Mouse (Mus musculus) spleen, adult 2 months (tissue): Measurements from ENCODE around the gene AI593442. TPM values are rescaled to one million over a fixed set of nuclear protein-coding genes. Genes with fewer than 3 reads are reported as not detected.

Source experiments
- DNase-seq, 2 experiments: peaks; one replicate each; pipeline versions ENCODE4 v3.0.0 to v3.0.0-alpha.2; 2012 to 2021; ENCODE audit warnings: low spot score in 2 of 2, low read depth in 1 of 2
- H3K27ac ChIP-seq: fragments of 200-500 bp; 2 replicates; pipeline ENCODE4 v1.5.1; 2012; ENCODE audit warnings: low read length, inconsistent platforms; ENCODE audit not compliant: insufficient read depth
- H3K27me3 ChIP-seq: fragments of 200-500 bp; 2 replicates; pipeline ENCODE4 v1.6.1; 2012; ENCODE audit warnings: mild to moderate bottlenecking, moderate library complexity, low read length, inconsistent platforms; ENCODE audit not compliant: control insufficient read depth, insufficient read depth
- H3K36me3 ChIP-seq: fragments of 200-500 bp; 2 replicates; pipeline ENCODE4 v1.6.1; 2012; ENCODE audit warnings: mild to moderate bottlenecking, low read length, inconsistent platforms; ENCODE audit not compliant: control insufficient read depth, insufficient read depth
- H3K4me1 ChIP-seq: fragments of 200-500 bp; 2 replicates; pipeline ENCODE4 v1.6.1; 2011; ENCODE audit warnings: inconsistent platforms; ENCODE audit not compliant: control insufficient read depth, insufficient read depth, insufficient read length
- H3K4me3 ChIP-seq: fragments of 200-500 bp; 2 replicates; pipeline ENCODE4 v1.5.1; 2011; ENCODE audit warnings: mild to moderate bottlenecking, inconsistent platforms; ENCODE audit not compliant: insufficient read depth, insufficient read length; ENCODE audit errors: extremely low read depth
- CTCF ChIP-seq: fragments of 200-500 bp; IDR thresholded peaks from 2 replicates; pipeline ENCODE4 v1.5.1; 2011; ENCODE audit warnings: mild to moderate bottlenecking, inconsistent platforms; ENCODE audit not compliant: insufficient read depth, insufficient read length, insufficient replicate concordance; ENCODE audit errors: extremely low read depth
- POLR2A ChIP-seq: fragments of 200-500 bp; IDR thresholded peaks from 2 replicates; pipeline ENCODE4 v1.6.1; 2011; ENCODE audit warnings: low read depth, low read length, inconsistent platforms
- WGBS: fragments of 180-500 bp; shearing (Covaris S2); methylation state at CpG from one replicate; pipeline ENCODE4 v1.1.7; 2018; 5-methylcytosine and 5-hydroxymethylcytosine counted together
- polyA plus RNA-seq: library from polyadenylated mRNA; depleted of rRNA; stranded (reverse); fragments of >200 nt; gene quantifications from 2 replicates; pipeline ENCODE4 v1.2.3, GENCODE M21; 2012

AI593442 gene
- polyA plus RNA-seq, 1 experiment = 0.08 TPM

DNA sequence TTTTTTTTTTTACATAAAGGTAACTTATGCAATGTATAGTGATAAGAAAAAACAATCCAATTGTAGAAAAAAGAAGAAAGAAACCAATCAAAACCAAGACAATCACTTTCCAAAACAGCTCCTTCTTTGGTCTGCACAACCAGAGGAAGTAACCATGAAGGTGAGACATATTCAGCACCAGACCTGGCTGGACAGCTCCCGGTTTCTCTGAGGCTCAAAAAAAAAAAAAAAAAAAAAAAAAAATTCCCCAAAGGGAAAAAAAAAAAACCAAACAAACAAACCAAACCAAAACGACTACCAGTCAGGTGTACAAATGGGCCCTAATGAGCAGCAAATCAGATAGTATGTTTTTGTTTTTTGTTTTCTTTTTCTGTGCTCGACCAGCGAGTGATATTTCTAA lies 3.0 kb downstream of the AI593442 start:
- no peak for TF ChIP-seq POLR2A
- Histone ChIP-seq H3K36me3 (no peaks in the 10 kb centered on the region), H3K27me3 (peaks cover 1% of the 10 kb centered on the region; the same call in 1 of the 2 replicates), H3K4me3 (no peak overlapping the region), H3K27ac (no peak overlapping the region), H3K4me1 (no peaks in the 10 kb centered on the region)
- no peak for DNase-seq
- 13% methylated on average over 4 of the region's 4 CpGs for WGBS

GRCm38 (mm10) chr9:52675937-52676336 lies 3.6 kb downstream of the AI593442 start:
- no peaks in the 10 kb centered on the region for H3K4me1 ChIP-seq
- 62% methylated on average over 3 of the region's 3 CpGs for WGBS
- no peak for DNase-seq
- H3K36me3 ChIP-seq = no peaks in the 10 kb centered on the region
- H3K4me3 ChIP-seq = no peak overlapping the region
- TF ChIP-seq CTCF = no peak
- peaks cover 1% of the 10 kb centered on the region; the same call in 1 of the 2 replicates for H3K27me3 ChIP-seq
- no peak overlapping the region for H3K27ac ChIP-seq

DNA sequence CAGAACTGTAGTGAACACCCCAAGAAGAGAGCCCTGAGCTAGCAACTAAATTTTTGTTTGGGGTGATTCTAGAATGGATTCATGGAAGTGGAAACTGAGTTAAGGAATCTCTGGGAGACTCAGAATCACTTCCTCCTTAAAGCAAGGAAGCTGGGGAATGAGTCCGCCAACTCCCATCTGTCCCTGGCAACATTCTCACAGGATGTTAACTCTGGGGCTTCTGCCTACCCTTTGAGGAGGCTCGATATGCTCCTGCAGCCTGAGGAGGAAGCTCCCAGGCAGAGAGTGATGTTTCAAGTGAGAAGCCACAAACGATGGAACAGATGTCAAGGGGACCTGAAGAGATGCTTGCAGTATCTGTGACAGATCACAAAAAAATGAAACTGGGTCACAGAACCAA lies 18.2 kb downstream of the AI593442 start:
- Histone ChIP-seq H3K36me3 (no peaks in the 10 kb centered on the region), H3K4me1 (no peaks in the 10 kb centered on the region), H3K4me3 (no peak overlapping the region), H3K27ac (no peak overlapping the region), H3K27me3 (no peaks in the 10 kb centered on the region)
- 75% methylated on average over 3 of the region's 3 CpGs for WGBS
- TF ChIP-seq CTCF (no peak), POLR2A (no peak)
- no peak for DNase-seq

- H3K4me3 ChIP-seq = no peak overlapping the region
- H3K27ac ChIP-seq = no peak overlapping the region
- no peaks in the 10 kb centered on the region for H3K27me3 ChIP-seq
- no peaks in the 10 kb centered on the region for H3K4me1 ChIP-seq
- TF ChIP-seq CTCF (no peak), POLR2A (no peak)
- no peaks in the 10 kb centered on the region for H3K36me3 ChIP-seq
- WGBS = 78% methylated on average over 5 of the region's 5 CpGs
- no peak for DNase-seq
Observed at GRCm38 (mm10) chr9:52650341-52650951, 29.1 kb downstream of the AI593442 start.

- 84% methylated on average over 2 of the region's 2 CpGs for WGBS
- H3K27me3 ChIP-seq = no peaks in the 10 kb centered on the region
Observed at GRCm38 (mm10) chr9:52645312-52645711, 34.3 kb downstream of the AI593442 start.

GRCm38 (mm10) chr9:52644626-52645025 lies 35.0 kb downstream of the AI593442 start:
- Histone ChIP-seq H3K27me3 (no peaks in the 10 kb centered on the region), H3K27ac (no peak overlapping the region), H3K4me3 (no peak overlapping the region), H3K4me1 (no peaks in the 10 kb centered on the region), H3K36me3 (no peaks in the 10 kb centered on the region)
- DNase-seq = no peak
- WGBS = 27% methylated on average over 4 of the region's 4 CpGs
- no peak for TF ChIP-seq CTCF
- TF ChIP-seq POLR2A = no peak

More at GRCm38 (mm10) chr9:52645312-52645711, 34.3 kb downstream of the AI593442 start:
- Histone ChIP-seq H3K36me3 (no peaks in the 10 kb centered on the region), H3K4me3 (no peak overlapping the region), H3K27ac (no peak overlapping the region), H3K4me1 (no peaks in the 10 kb centered on the region)
- DNase-seq = no peak
- no peak for TF ChIP-seq CTCF
- TF ChIP-seq POLR2A = no peak

DNA sequence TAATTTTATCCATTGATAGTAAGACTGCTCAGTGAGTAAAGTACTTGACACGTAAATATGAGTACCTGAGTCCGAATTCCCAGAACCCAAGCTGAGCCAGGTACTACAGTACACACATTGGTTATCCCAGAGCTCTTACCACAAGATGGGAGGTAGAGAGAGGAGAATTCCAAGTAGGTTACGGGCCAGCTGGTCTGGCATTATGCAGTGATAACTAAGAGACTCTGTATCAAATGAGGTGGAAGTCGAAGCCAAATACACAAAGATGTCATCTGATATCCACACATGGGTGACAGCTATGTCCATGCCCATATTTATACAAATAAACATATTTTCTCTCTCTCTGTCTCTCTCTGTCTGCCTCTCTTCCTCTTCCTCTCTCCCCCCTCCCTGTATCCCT lies 35.4 kb downstream of the AI593442 start:
- no peaks in the 10 kb centered on the region for H3K4me1 ChIP-seq
- DNase-seq = no peak
- no peaks in the 10 kb centered on the region for H3K36me3 ChIP-seq
- no peaks in the 10 kb centered on the region for H3K27me3 ChIP-seq
- H3K27ac ChIP-seq = no peak overlapping the region
- no peak overlapping the region for H3K4me3 ChIP-seq
- whole genome bisulfite sequencing = 90% methylated on average over 4 of the region's 4 CpGs
- TF ChIP-seq POLR2A = no peak
- TF ChIP-seq CTCF = no peak
